Mouse (Mus musculus) liver, postnatal 0 days (tissue): ENCODE data around the gene Insyn1. TPM values are rescaled to one million over a fixed set of nuclear protein-coding genes. Genes with fewer than 3 reads are reported as not detected.

Experiments
- ATAC-seq: fragments of 200-750 bp; cut with Nextera tagmentation; 2 replicates; pipeline ENCODE4 v1.8.0; 2017; ENCODE audit warnings: mild to moderate bottlenecking, moderate library complexity
- DNase-seq: peaks from one replicate; pipeline ENCODE4 v3.0.0-alpha.2; 2016
- H3K27ac ChIP-seq: fragments of 300-500 bp; sonication (generic); 2 replicates; pipeline ENCODE4 v1.5.1; 2014; ENCODE audit warnings: antibody characterized with exemption, moderate library complexity, mild to moderate bottlenecking, low read depth
- H3K27me3 ChIP-seq: fragments of 300-500 bp; sonication (generic); 2 replicates; pipeline ENCODE4 v1.6.1; 2014; ENCODE audit warnings: low read length, control low read depth, mixed read lengths; ENCODE audit not compliant: insufficient read depth
- H3K36me3 ChIP-seq: fragments of 300-500 bp; sonication (generic); replicated peaks from 2 replicates; pipeline ENCODE4 v1.6.1; 2014; ENCODE audit warnings: mild to moderate bottlenecking, control low read depth, low read length, moderate library complexity, mixed read lengths; ENCODE audit not compliant: insufficient read depth
- H3K4me1 ChIP-seq: fragments of 300-500 bp; sonication (generic); 2 replicates; pipeline ENCODE4 v1.6.1; 2014; ENCODE audit warnings: antibody characterized with exemption, mild to moderate bottlenecking, control low read depth; ENCODE audit not compliant: insufficient read depth
- H3K4me2 ChIP-seq: fragments of 300-500 bp; sonication (generic); 2 replicates; pipeline ENCODE4 v1.6.1; 2014; ENCODE audit warnings: low read depth, mild to moderate bottlenecking, low read length, moderate library complexity, mixed read lengths
- H3K4me3 ChIP-seq: fragments of 300-500 bp; sonication (generic); 2 replicates; pipeline ENCODE4 v1.5.1; 2014; ENCODE audit warnings: low read depth, low read length
- H3K9ac ChIP-seq: fragments of 300-500 bp; sonication (generic); replicated peaks from 2 replicates; pipeline ENCODE4 v1.6.1; 2014; ENCODE audit warnings: mild to moderate bottlenecking, moderate library complexity
- H3K9me3 ChIP-seq: fragments of 300-500 bp; sonication (generic); 2 replicates; pipeline ENCODE4 v1.6.1; 2016; ENCODE audit warnings: mild to moderate bottlenecking, control low read depth, low read length, mixed read lengths
- CTCF ChIP-seq: sonication (generic); IDR thresholded peaks from 2 replicates; pipeline ENCODE4 v1.5.1; 2016; ENCODE audit warnings: antibody characterized with exemption, low read depth
- EP300 ChIP-seq: IDR thresholded peaks from 2 replicates; pipeline ENCODE4 v1.6.1; 2016; ENCODE audit warnings: antibody characterized with exemption, low read depth, mild to moderate bottlenecking
- WGBS: fragments of 180-500 bp; shearing (Covaris S2); extraction: QIAGEN DNeasy Blood & Tissue Kit; methylation state at CpG from one replicate; pipeline ENCODE4 v1.1.7; 2014; ENCODE audit not compliant: insufficient replicate concordance; 5-methylcytosine and 5-hydroxymethylcytosine counted together
- polyA plus RNA-seq: library from polyadenylated mRNA; unstranded; fragments of >200 nt; fragmentation: Nextera tagmentation; extraction: Ambion mirVana; gene quantifications from 2 replicates; pipeline ENCODE4 v1.2.1, GENCODE M21; 2015

The Insyn1 gene
- polyA plus RNA-seq, 1 experiment from 2014 or later: not detected

DNA sequence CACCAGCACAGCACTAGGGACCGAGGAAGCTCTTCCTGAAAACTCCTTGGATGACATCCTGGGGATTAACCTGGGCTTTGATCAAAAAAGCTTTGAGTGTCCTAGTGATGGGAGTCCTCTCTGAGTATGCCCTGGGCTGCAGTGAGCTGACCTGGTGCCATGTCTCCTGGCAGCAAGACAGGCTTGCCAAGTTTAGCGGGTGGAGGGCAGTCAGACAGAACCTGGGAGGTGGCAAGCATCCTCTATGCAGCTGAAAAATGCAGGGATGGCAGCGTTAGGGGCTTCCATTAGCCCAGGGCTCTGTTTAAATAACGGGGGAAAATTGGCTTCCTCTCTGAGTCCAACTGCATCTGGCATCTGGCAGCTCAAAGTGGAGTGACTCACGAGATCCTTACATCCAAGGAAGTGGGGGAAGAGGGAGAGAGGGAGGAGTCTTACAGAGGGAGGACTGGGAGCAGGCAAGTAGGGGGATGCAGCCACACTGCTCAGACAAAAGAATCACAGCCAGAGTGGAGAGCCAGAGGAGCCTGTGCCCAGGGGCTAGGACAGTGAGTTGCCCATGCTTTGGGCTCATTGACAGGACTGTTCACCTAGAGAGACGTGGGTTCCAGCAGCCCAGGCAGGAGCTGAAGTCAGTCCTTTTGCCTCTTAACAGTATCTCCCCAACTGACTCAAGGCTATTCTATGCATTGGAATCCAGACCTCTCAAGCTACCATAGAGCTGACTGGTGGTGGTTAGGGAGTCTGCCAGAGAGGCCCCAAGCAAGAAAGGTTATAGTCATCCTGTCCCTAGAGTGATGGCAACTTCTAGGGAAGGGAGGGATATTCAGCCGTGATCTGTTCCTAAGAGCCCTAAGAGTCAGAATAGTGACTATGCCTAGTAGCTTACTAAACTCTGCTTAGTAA, 46.0 kb upstream of the Insyn1 start:
- WGBS: 37% methylated on average over 7 of the region's 7 CpGs
- no peaks in the 10 kb centered on the region for H3K36me3 ChIP-seq
- H3K4me2 ChIP-seq: no peak overlapping the region
- no peaks in the 10 kb centered on the region for H3K9me3 ChIP-seq
- H3K27me3 ChIP-seq: no peaks in the 10 kb centered on the region
- ATAC-seq (no peak), DNase-seq (no peak)
- H3K4me3 ChIP-seq: no peak overlapping the region
- no peak overlapping the region for H3K27ac ChIP-seq
- no peaks in the 10 kb centered on the region for H3K4me1 ChIP-seq
- TF ChIP-seq CTCF: no peak
- TF ChIP-seq EP300: no peak
- H3K9ac ChIP-seq: no peak overlapping the region

- no peak overlapping the region for H3K4me3 ChIP-seq
- DNase-seq (no peak), ATAC-seq (no peak)
- H3K4me1 ChIP-seq: no peaks in the 10 kb centered on the region
- no peaks in the 10 kb centered on the region for H3K27me3 ChIP-seq
- TF ChIP-seq CTCF (no peak), EP300 (no peak)
- no peaks in the 10 kb centered on the region for H3K36me3 ChIP-seq
- H3K9ac ChIP-seq: no peak overlapping the region
- WGBS: 66% methylated on average over 3 of the region's 3 CpGs
- no peaks in the 10 kb centered on the region for H3K9me3 ChIP-seq
- H3K4me2 ChIP-seq: no peak overlapping the region
- no peak overlapping the region for H3K27ac ChIP-seq
Observed at GRCm38 (mm10) chr9:58443061-58443460, 45.3 kb upstream of the Insyn1 start.

DNA sequence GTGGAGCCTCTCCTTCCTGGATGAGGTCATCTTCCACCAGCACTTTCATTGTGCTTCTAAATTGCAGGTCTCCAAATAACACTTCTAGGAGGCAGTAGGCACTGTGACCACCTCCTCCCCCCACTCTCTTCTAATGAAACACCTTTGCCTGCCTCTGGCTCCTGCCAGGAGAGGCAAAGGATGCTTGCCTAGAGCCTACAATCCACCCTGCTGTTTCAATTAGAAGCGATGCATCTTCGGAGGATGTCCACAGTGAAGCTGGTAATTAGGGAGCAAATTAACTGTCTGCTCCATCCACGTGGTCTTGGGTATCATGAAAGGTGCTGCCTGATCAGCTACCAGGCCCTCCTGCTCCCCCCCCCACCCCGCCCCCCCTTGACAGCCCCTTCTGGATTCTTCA, 41.6 kb upstream of the Insyn1 start:
- Histone ChIP-seq H3K9ac (no peak overlapping the region), H3K4me3 (no peak overlapping the region), H3K4me1 (no peaks in the 10 kb centered on the region), H3K9me3 (no peaks in the 10 kb centered on the region), H3K27ac (no peak overlapping the region), H3K36me3 (no peaks in the 10 kb centered on the region), H3K4me2 (no peak overlapping the region), H3K27me3 (no peaks in the 10 kb centered on the region)
- TF ChIP-seq EP300: no peak
- no peak for TF ChIP-seq CTCF
- DNase-seq (no peak), ATAC-seq (no peak)
- 51% methylated on average over 4 of the region's 4 CpGs for WGBS

GRCm38 (mm10) chr9:58447997-58448595, 40.3 kb upstream of the Insyn1 start:
- no peaks in the 10 kb centered on the region for H3K27me3 ChIP-seq
- WGBS: 64% methylated on average over 11 of the region's 12 CpGs
- H3K4me2 ChIP-seq: no peak overlapping the region
- no peak for TF ChIP-seq CTCF
- TF ChIP-seq EP300: no peak
- H3K9ac ChIP-seq: no peak overlapping the region
- no peak overlapping the region for H3K4me3 ChIP-seq
- DNase-seq: no peak
- no peaks in the 10 kb centered on the region for H3K4me1 ChIP-seq
- H3K27ac ChIP-seq: no peak overlapping the region
- no peak for ATAC-seq
- H3K36me3 ChIP-seq: no peaks in the 10 kb centered on the region
- no peaks in the 10 kb centered on the region for H3K9me3 ChIP-seq

DNA sequence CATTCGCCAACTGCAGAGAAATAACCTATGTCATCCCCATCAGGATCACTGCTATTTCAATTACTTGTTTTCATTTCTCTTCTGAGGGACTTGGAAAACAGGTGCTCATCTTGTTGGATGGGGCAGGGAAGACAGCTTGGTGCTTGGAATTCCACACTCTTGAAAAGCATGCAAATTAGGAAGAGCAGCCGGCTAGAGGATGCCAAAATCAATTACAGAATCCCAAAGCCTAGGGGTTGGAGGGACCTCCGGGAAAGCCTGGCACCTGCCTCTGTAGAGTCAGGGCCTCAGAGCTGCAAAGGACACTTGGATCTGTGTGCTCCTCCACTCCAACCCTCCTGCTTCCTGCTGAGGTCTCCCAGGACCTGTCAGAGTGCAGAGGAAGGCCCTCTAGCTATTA, 38.9 kb upstream of the Insyn1 start:
- H3K9ac ChIP-seq: no peak overlapping the region
- no peak for TF ChIP-seq CTCF
- TF ChIP-seq EP300: no peak
- no peaks in the 10 kb centered on the region for H3K4me1 ChIP-seq
- no peak overlapping the region for H3K4me3 ChIP-seq
- no peaks in the 10 kb centered on the region for H3K9me3 ChIP-seq
- no peaks in the 10 kb centered on the region for H3K27me3 ChIP-seq
- DNase-seq (no peak), ATAC-seq (no peak)
- H3K27ac ChIP-seq: no peak overlapping the region
- H3K36me3 ChIP-seq: no peaks in the 10 kb centered on the region
- no peak overlapping the region for H3K4me2 ChIP-seq
- WGBS: 63% methylated on average over 3 of the region's 3 CpGs

GRCm38 (mm10) chr9:58453791-58454378, 34.5 kb upstream of the Insyn1 start:
- Histone ChIP-seq H3K27ac (no peak overlapping the region), H3K9me3 (no peaks in the 10 kb centered on the region), H3K4me2 (no peak overlapping the region), H3K4me3 (no peak overlapping the region), H3K36me3 (no peaks in the 10 kb centered on the region), H3K27me3 (0 out of 2 replicates have a peak, but pooled peaks cover 3% of the 10 kb centered on the region), H3K4me1 (no peaks in the 10 kb centered on the region), H3K9ac (no peak overlapping the region)
- 67% methylated on average over 5 of the region's 5 CpGs for WGBS
- ATAC-seq (no peak), DNase-seq (no peak)
- no peak for TF ChIP-seq CTCF
- no peak for TF ChIP-seq EP300
